Mouse (Mus musculus) yolk sac, embryonic 10.5 days (tissue): ENCODE measurements at regions not wholly inside any gene's neighbourhood (a gene's known extent, or its start where the extent isn't known, plus 50 kb on each side); places are given as distances from the start of the nearest gene placed in this dataset.
"Not testable (repeated sequence)": the region's sequence is repeated elsewhere in the genome, so short reads cannot be mapped to it uniquely, and the experiment has no call there.

ENCODE experiments used
- DNase-seq: peaks from one replicate; pipeline ENCODE4 v3.0.0-alpha.2; 2017; ENCODE audit warnings: low spot score

GRCm38 (mm10) chr2:135525779-135526178 lies 133.0 kb upstream of the Plcb4 start:
- no peak for DNase-seq

GRCm38 (mm10) chr2:135529619-135530018 lies 129.2 kb upstream of the Plcb4 start:
- no peak for DNase-seq

DNA sequence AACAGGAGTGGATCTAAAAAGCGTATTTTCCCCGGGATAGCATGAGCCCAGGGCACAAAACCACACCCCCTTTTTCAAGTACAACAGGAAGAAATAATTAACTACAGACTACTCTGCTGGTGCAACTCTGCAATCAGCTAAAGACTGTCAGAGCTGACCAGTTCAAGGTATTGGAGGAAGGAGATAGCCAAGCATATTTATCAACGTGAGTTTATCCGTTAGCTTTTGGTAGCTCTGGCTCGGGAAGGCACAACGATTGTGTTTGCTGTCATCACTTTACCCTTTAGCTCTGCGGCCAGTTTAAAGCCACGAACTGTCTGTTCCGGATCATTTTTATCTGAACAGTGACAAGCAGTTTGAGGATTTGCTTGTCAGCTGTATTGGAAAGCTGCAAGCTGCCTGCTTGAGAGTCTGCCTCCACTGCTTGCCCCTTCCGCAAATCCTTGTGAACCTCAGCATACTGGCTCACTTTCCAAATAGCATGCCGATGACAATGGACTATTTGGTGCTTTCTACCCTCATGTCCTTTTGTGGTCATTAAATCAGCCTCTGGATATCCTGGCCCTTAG lies 122.4 kb upstream of the Plcb4 start:
- DNase-seq = peak; percentile 26

DNA sequence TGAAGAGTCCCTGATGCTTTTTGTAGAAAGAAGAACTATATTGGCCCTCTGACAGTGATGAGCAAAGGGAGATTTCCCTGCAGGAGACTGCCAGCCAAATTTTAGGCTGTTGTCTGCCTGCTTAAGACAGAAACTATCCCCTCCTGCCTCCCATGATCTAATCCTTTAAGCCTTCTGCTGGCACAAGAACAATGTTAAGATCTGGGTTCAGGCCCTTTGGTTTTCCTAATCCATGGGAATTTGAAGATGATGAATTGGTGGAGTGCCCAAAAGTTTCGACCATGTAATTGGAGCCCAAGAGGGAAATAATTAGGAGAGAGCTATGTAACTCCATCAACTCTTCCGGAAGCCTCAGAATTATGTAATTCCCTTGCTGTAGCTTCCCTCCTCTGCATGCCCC lies 120.8 kb upstream of the Plcb4 start:
- DNase-seq = no peak

GRCm38 (mm10) chr2:135541058-135541457 lies 117.8 kb upstream of the Plcb4 start:
- no peak for DNase-seq

GRCm38 (mm10) chr2:135541930-135542329 lies 116.9 kb upstream of the Plcb4 start:
- DNase-seq = no peak

- DNase-seq = no peak
Observed at GRCm38 (mm10) chr2:135544882-135545281, 113.9 kb upstream of the Plcb4 start.

DNA sequence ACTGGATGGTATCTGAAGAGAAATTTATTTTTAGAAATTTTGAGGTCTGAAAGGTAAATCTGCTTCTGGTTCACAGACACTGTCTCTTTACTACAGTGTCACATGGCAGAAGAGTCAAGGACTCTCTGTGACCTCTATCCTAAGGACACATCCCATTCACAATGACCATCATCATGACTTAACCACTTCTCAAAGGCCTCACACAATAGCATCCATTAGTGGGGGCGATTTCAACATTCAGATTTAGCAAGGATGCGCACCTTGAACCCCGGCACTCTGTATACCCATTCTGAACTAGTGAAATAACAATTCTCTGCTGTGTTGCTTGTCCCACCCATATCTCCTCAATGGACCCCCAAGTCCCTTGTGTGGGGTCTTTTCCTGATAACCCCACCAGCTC lies 110.8 kb upstream of the Plcb4 start:
- no peak for DNase-seq

- DNase-seq = no peak
Observed at GRCm38 (mm10) chr2:135553031-135553430, 105.8 kb upstream of the Plcb4 start.

DNA sequence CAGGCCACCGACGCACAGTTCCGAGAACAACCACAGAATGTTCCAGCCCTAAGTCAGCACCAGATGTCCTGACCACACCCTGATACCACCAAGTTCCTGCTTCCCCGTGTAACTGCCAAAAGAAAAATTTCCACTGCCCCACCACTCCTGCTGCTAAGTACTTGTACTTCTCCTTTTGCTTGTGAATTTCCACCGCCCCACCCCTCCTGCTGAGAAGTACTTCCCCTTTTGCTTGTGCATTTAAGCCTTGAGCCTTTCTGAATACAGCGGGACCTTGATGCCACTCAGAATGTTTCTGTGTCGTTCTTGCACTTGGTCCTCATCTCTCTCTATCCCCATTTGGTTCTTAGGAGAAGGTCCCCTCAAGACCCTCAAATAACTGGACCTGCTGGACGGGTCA lies 100.8 kb upstream of the Plcb4 start:
- not testable (repeated sequence) for DNase-seq

- DNase-seq = no peak
Observed at GRCm38 (mm10) chr2:135559328-135559727, 99.5 kb upstream of the Plcb4 start.

- DNase-seq = no peak
Observed at GRCm38 (mm10) chr2:135559933-135560710, 98.7 kb upstream of the Plcb4 start.

DNA sequence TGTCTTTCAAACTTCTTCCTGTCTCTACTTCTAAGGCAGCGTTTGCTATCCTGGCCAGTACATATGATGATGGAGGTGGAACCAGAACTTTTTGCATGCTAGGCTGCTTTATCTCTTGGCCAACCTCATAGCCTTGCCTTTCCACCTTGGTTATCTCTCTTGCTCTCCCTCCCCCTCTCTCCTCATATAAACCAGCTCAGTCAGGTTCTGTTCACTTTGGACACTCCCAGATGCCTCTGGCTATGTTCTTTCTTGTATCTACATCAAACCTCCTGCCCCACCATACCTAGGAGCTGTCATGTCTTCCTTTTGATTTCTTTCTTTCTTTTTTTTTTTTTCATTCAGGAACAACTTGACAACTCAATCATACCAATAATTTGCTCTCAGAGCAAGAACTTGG lies 98.0 kb upstream of the Plcb4 start:
- no peak for DNase-seq

- no peak for DNase-seq
Observed at GRCm38 (mm10) chr2:135561716-135562115, 97.1 kb upstream of the Plcb4 start.

DNA sequence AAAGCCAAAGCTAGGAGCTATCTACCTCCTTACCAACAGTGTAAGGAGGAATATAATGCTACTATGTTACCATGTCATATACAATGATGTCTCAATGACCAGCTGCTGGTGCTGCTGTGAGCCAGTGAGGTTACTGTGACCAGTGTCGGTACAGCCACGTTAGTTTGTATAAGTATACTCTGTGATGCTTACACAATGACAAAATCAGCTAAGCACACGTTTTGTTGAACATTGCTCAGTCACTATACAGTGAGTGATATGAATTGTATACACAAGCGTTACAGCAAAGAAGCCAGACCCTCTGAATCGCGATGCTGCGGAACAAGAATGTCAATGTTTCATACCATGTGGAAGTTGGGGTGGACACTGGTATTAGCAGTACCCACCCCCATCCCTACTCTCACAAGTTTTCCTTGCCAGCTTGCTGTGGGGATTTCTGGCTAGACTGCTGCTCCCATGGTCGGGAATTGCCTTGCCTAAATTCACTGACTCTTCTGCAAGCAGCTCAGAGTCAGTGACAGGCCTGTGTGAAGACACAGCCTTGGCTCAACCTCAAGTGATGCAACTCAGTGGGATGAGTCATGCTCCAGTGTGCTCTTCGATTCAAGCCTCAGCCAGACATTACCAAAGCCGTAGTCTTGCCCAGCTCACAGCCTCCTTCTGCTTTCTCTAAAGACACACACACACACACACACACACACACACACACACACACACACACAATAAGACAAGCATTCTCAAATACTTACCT lies 96.5 kb upstream of the Plcb4 start:
- DNase-seq = no peak

DNA sequence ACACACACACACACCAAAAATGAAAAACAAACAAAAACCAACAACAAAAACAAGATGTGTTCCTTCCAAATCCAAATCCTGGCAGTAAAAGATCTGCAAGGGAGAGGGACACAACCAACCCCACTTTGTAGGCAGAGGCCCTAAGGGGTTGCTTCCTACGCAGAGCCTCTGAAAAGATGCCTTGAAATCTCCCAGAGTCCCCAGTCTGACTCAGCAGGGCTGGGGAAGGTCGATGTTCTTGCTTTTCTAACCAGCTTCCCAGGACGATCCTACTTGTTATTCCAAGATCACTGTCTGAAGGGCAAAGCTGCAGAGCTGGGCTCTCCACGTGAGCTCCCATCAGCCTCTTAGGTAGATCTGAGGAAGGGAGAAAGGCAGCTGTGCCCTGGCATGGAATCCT lies 94.6 kb upstream of the Plcb4 start:
- no peak for DNase-seq

DNA sequence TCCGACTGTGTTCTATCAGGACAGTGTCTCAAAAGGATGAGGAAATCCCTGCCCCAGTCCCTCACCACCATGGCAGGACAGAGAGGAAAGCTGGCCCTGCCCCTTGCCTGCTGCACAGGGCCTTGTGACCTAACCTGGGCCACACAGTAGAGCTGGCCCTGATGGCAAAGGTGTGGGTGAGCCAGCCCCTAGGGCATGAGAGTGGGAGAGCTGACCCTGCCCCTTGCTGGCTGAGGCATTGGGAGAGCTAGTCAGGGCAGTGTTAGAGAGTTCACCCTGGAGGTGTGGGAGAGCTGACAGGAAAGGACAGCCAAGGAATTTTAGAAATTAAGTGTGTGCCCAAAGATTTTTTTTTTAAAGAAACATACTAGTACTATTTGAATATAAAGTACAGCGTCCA lies 90.5 kb upstream of the Plcb4 start:
- no peak for DNase-seq

DNA sequence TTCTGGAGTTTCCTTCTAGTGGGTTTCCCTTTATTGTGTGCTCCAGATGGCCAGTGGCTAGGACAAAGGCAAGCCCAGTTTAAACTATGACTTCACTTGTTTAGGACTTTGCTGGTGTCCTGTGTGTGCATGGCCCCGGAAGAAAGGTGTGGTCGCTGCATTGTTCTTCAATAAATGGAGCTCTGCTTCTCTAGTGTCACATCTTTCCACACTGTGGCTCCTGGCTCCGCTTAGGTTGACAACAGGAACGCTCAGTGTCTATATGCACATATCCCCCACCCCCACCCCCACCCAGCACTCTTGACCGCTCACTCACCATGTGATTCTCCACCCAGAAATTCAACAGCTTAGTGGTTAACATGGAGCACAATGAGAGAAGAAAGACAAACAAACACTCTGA lies 87.2 kb upstream of the Plcb4 start:
- no peak for DNase-seq

GRCm38 (mm10) chr2:135577228-135577627 lies 81.6 kb upstream of the Plcb4 start:
- DNase-seq = no peak

- no peak for DNase-seq
Observed at GRCm38 (mm10) chr2:135578135-135578534, 80.7 kb upstream of the Plcb4 start.

DNA sequence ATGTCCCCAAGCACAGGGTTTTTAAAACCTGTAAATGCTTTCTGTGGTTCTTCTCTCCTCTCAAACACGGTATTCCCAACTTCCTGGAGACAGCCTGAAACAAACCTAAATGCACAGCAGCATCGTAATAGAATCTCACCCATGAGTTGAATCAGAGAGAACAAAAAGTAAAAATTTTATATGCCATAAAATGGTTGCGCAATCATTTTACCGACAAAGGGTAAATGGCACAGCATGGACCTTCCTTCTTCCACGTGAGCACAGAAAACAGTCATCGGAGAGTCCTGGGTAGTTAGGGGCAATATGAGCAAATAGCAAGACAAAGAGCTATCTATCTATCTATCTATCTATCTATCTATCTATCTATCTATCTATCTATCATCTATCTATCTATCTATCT lies 79.3 kb upstream of the Plcb4 start:
- no peak for DNase-seq

DNA sequence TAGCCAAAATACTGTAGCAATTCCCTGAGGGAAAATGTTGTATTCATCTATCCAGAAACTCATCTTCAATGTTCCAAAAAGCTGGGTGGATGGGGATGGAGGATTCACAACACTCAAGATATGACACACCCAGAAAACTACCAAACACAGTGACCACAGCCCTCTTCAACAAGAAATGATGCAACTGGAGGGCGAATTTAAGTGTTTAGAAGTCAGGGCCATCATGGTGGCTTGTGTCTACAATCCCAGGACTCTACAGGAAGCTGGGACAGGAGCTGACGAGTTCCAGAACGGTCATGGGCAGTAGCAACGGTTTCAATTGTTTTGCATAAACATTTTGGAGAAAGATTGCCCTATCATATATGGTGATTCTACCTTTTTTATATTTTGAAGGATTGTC lies 78.8 kb upstream of the Plcb4 start:
- no peak for DNase-seq

DNA sequence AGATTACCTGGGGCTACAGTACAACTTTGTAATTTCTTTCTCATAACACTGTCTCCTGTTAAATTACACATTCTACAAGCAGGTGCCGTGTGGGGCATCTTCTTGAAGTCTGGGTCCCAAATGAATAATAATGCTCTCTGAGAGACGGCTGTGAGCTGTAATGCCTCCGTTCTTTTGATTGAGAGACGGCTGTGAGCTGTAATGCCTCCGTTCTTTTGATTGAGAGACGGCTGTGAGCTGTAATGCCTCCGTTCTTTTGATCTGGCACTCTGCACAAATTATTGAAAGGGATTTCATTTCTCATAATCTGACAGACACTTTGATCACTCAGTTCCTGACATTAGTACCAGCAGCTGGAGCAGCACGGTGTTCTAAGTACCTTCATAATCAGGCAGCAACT lies 76.5 kb upstream of the Plcb4 start:
- no peak for DNase-seq
